Mouse (Mus musculus) gonadal fat pad, adult 2 months (tissue): ENCODE results near the gene Fgf14. TPM values are rescaled to one million over a fixed set of nuclear protein-coding genes. Genes with fewer than 3 reads are reported as not detected.
"Not testable (repeated sequence)": the region's sequence is repeated elsewhere in the genome, so short reads cannot be mapped to it uniquely, and the experiment has no call there.

Experiments
- DNase-seq: peaks from one replicate; pipeline ENCODE4 v3.0.0-alpha.2; 2012; ENCODE audit warnings: low read depth
- polyA plus RNA-seq: library from polyadenylated mRNA; depleted of rRNA; stranded (reverse); fragments of >200 nt; gene quantifications from 2 replicates; pipeline ENCODE4 v1.2.3, GENCODE M21; 2012; rRNA removed

Fgf14 gene
- 0.03 and 0.05 TPM in 2 replicates for polyA plus RNA-seq

GRCm38 (mm10) chr14:124676506-124677177, at the start of gene Fgf14:
Gene Fgf14, minus strand, starts transcription at chr14:124677127.
- no peak for DNase-seq

GRCm38 (mm10) chr14:124677379-124677778, 452 bp upstream of the Fgf14 start:
- DNase-seq, result no peak

- DNase-seq, result no peak
Measured at GRCm38 (mm10) chr14:124675654-124676505, 1.0 kb downstream of the Fgf14 start.

GRCm38 (mm10) chr14:124675142-124675653, 1.7 kb downstream of the Fgf14 start:
- no peak for DNase-seq

GRCm38 (mm10) chr14:124674536-124675141, 2.3 kb downstream of the Fgf14 start:
- DNase-seq, result no peak

- no peak for DNase-seq
Measured at GRCm38 (mm10) chr14:124669739-124670138, 7.2 kb downstream of the Fgf14 start.

GRCm38 (mm10) chr14:124642822-124643221, 34.1 kb downstream of the Fgf14 start:
- no peak for DNase-seq

GRCm38 (mm10) chr14:124634881-124635280, 42.0 kb downstream of the Fgf14 start:
- no peak for DNase-seq

GRCm38 (mm10) chr14:124613473-124613872, 63.5 kb downstream of the Fgf14 start:
- no peak for DNase-seq

GRCm38 (mm10) chr14:124606036-124606711, 70.8 kb downstream of the Fgf14 start:
- DNase-seq, result no peak

GRCm38 (mm10) chr14:124605031-124605743, 71.7 kb downstream of the Fgf14 start:
- DNase-seq, result no peak

- DNase-seq, result no peak
Measured at GRCm38 (mm10) chr14:124576571-124576970, 100.4 kb downstream of the Fgf14 start.

GRCm38 (mm10) chr14:124575130-124575885, 101.6 kb downstream of the Fgf14 start:
- DNase-seq, result peak; percentile 26

- DNase-seq, result no peak
Measured at GRCm38 (mm10) chr14:124566445-124566844, 110.5 kb downstream of the Fgf14 start.

GRCm38 (mm10) chr14:124561544-124561943, 115.4 kb downstream of the Fgf14 start:
- DNase-seq, result no peak

GRCm38 (mm10) chr14:124536106-124536505, 140.8 kb downstream of the Fgf14 start:
- no peak for DNase-seq

GRCm38 (mm10) chr14:124535376-124535775, 141.6 kb downstream of the Fgf14 start:
- DNase-seq, result not testable (repeated sequence)

- no peak for DNase-seq
Measured at GRCm38 (mm10) chr14:124532051-124532450, 144.9 kb downstream of the Fgf14 start.

GRCm38 (mm10) chr14:124512009-124512408, 164.9 kb downstream of the Fgf14 start:
- DNase-seq, result no peak

GRCm38 (mm10) chr14:124488971-124489370, 188.0 kb downstream of the Fgf14 start:
- DNase-seq, result no peak
